Mouse (Mus musculus): ENCODE measurements around the gene Zfp398.
"Not testable (repeated sequence)": the region's sequence is repeated elsewhere in the genome, so short reads cannot be mapped to it uniquely, and the experiment has no call there.

The Zfp398 gene

DNA sequence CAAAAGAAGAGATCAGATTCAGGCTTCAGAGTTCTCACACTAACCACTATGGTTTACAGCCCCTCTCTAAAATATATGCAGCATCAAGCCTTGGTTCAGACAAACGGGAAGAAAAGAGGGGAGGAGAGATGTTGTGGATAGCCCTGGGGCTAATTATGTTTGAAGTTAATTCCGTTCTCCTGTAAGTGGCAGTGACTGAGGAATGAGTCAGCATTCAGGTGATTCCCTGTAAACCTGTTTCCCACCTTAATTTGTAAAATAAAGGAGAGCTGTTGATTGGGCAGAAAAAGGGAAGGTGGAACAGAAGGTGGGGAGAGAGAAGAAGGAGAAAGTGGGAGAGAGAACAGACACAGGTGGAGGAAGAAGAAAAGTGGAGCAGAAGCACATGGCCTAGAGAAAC, 11.2 kb upstream of the Zfp398 start:
- DNase-seq (ENCODE audit: low read depth, low spot score), result no peak

DNA sequence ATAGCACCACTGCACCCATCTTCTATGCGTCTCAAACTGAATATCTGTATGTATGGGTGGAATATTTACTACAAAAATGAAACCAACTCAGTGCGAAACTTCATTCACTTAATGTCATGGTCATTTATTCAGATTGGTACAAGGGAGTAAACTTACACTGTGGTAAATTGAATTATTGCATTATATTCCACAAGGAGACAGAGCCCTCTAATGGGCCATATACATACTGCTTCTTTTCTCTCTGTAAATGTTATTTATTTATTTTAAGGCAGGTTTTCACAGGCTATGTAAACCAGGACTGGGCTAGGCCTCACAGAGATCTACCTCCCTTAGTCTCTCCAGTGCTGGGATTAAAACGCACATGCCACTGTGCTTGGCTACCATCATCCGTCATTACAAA, 8.0 kb upstream of the Zfp398 start:
- no peak for DNase-seq (ENCODE audit: low read depth, low spot score)

DNA sequence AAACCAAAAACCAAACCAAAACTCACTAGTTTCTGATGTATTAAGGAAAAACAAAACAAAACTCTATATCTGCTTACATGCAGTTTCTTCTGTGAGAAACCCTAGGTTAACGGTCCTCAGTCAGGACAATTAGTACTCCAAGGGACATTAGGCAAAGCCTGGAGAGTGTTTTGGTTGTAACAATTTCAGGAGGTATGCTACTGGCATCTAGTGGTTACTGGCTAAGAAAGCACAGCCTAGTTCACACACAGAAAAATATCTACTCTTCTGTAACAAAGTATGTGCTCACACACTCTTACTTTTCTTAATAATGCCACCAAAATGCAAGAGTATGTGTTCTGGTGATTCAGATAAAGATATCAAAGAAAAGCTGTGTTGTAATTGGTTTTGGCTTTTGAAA, 6.5 kb upstream of the Zfp398 start:
- no peak for DNase-seq (ENCODE audit: low read depth, low spot score)

DNA sequence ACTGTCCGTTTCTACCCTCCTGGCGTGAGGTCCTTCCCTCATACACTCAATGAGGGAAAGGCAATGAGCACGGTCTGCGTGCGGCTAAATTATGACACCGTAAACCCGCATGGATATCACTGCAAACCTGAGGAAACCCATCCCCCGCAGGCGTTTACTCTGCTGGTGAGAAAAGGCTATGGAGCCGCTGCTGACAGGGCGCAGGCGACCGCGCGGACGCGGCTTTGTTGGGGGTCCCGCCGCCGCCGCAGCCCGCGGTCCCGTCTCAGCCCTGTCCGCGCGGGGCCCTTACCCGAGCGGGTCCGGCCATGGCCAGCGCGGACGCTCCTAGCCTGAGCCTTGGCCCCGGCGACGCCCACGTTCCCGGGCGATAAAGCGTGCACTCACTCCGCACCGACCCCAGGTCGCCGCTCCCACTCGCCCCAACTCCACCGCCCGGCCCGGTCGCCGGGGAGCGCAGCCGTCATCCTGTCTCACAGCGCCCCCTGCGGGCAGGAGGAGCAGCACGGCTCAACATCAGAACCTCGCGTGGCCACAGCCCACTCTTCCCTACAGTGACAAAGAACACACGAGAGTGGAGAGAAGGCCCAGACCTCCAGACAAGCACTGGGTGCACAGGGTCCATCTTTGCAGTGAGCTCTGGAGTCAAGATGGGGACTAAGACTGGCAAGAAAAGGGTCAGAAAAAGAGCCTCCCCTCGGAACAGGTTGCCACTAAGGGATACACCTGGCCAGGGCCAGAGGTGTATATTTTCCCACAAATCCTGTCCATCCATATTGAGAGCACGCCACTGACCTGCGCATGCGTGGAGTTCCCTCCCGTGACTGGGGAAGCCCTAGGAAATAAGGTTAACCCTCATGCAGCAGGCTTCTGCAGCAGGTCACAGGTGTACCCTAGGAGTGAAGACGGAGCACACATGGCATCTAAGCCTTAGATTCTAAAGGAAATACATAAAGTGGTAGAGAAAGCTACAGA, 5.1 kb upstream of the Zfp398 start, which contains the start of gene Zfp786:
Zfp786 (minus strand) TSS at position 764 of the 975 bp plus-strand sequence.
- peak; percentile 75 for DNase-seq (ENCODE audit: low read depth, low spot score)

DNA sequence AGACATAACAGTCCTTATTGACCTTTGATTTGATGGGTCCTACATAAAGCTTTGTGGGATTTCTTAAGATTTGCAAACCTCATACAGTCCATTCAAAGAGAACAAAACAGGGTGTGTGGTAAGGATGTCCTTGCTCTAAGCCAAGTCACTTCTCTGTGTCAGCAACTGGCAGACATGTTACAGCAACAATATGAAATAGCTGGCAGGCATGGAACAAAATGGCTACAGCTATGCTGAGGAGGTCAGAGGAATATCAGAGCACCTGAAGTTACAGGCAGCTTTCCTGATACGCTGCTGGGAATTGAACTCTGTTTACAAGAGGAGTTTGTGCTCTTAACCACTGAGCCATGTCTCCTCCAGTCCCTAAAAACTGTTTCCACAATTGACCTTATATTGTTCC, 3.2 kb upstream of the Zfp398 start:
- no peak for DNase-seq (ENCODE audit: low read depth, low spot score)

DNA sequence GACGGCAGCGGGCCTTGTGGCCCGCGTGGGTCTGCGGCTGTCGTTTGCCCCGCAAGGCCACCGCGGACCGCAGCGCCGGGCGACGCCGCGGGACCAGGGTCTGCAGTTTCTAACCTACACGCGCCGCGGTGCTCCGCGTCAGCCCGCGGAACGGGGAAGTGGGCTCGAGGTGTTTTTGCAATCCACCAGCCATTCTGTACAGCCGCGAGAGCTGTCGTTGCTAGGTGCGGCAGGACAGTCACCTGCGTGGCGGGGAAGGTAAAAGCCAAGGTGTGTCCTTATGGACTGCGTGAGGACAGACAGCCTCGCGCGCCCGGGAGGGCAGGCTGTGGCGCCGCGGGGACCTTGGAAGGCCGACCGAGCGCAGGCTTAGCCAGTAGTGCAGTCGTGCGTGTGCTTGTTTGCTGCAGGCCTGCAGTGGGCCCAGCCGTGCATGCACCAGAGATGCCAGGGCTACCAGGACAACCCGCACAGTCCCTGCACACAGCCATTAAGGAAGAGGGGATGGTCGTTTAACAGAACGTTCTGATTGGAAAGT, 592 bp downstream of the Zfp398 start:
- DNase-seq (ENCODE audit: low read depth, low spot score), result no peak

DNA sequence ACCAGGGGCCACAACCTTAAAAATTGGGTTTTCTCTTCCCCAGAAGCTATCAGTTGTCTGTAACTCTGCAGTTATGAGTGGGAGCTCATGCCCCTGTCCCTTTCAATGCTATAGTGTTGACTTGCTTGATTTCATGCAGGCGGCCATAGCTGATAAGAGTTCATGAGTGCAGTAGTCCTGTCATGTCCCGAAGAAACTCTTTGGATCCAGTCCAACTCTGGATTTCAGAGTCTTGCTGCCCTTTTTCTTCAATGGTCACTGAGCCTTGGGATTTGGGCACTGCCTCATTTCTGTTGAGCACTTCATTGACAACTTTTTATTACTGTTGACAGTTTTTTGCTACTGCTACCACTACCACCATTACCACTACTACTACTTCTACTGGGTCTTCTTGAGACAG, 2.2 kb downstream of the Zfp398 start:
- DNase-seq (ENCODE audit: low read depth, low spot score), result no peak

DNA sequence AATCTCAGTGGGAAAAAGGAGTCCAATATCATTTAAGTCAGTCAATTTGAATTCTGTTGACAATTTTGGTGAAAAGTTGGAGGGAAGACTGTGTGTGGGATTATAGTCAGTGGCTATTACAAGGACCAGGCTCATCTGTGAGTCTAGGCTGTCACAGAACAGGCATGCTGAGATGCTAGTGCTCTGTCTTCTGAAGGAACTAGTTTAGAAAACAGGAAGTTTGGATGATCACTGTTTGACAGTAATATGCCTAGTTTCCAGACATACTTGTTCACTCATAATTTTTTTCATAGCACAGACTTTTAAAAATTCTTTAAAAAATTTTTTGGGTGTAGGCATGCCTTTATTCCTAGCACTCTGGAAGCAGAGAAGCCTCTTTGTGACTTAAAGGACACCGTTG, 5.6 kb downstream of the Zfp398 start:
- DNase-seq (ENCODE audit: low read depth, low spot score), result no peak

DNA sequence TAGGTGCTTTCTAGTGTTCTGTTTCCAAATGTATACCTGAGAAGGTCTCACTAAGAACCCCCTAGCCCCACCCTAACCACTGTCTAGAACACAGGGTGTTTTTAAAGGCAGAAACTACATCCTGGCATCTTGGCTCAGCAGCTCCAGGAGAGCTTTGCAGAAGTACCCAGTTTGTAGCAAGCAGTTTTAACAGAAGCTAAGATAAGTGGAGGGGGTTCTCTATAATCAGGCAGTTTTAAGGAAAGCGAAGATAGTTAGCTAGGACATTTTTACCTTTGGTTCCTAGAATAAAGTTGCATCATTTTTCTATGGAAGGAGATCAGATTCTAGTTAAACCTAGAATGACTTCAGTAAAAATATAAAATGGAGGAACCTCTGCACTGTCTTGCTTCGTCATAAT, 6.4 kb downstream of the Zfp398 start:
- no peak for DNase-seq (ENCODE audit: low read depth, low spot score)

DNA sequence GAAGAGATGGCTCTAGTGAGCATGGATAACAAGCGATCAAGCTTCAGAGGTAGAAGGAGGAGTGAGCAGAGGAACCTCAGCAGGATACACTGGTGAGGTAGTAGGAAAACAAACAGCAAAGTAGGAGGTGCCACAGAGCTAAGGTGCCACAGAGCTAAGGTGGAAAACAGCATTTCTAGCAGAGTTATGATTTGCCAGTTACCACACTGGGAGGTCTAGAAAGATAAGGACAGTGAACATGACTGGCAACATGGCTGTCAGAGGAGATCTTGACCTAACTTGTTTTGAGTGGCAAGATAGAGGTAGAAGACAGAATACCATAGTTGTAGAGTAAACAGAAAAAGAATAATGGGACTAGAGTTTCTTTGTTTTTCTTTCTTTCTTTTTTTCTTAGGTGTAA, 6.9 kb downstream of the Zfp398 start:
- no peak for DNase-seq (ENCODE audit: low read depth, low spot score)

DNA sequence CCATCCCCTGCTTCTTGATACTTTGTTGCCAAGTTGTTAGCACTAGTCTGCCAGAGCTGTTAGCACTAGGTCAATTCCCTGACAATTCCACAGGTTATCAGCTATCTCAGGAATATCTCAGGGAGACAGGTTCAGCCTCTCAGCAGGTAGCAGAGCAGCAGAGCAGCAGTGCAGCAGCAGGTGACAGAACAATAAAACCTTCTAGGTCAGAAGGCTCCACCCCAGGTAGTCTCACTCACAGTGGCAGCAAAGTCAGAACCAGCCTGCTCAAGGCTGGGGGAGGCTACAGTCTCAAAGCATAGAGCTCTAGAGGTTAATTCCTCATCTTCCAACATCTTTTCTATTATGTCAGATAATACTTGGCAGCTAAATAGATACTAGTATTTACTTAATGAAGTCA, 10.3 kb downstream of the Zfp398 start:
- DNase-seq (ENCODE audit: low read depth, low spot score), result no peak

DNA sequence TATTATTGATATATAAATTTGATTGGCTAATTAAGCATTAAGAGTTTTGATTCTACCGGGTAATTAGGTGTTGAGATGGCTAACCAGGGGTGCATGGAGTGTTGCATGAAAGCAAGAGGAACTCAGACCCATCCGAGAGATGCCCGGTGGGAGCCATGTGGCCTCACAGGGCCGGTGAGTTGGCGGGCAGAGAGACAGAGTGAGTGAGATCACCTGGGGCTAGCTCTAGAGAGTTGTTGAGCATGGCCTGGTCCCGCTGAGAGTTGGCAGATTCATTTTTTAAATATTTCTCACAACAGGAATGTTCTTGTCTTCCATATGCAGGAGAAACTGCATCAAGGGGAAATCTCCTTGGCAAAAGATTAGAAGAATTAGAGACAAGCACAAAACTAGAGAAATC, 21.8 kb downstream of the Zfp398 start:
- DNase-seq (ENCODE audit: low read depth, low spot score), result no peak

DNA sequence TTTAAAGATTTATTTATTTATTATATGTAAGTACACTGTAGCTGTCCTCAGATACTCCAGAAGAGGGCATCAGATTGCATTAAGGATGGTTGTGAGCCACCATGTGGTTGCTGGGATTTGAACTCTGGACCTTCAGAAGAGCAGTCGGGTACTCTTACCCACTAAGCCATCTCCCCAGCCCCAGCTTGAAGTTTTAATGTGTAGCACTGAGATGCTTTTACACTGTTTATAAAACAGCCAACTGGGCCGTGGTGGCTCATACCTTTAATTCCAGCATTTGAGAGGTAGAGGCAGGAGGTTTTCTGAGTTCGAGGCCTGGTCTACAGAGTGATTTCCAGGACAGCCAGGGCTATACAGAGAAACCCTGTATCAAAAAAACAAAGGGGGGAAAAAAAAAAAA, 22.3 kb downstream of the Zfp398 start:
- DNase-seq (ENCODE audit: low read depth, low spot score), result not testable (repeated sequence)

DNA sequence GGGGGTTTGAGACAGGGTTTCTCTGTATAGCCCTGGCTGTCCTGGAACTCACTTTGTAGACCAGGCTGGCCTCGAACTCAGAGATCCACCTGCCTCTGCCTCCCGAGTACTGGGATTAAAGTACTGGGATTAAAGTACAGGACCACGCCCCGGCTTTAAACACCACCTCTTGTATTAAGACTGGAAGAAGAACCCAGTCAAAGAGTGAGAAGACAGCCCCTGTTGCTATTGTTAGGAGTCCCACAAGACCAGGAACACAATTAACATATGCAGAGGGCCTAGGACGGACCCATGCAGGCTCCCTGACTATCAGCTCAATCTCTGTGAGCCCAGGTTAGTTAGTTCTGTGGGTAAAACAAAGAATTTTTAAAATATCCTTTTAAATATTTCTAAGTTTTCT, 36.8 kb downstream of the Zfp398 start:
- DNase-seq (ENCODE audit: low read depth, low spot score), result no peak

DNA sequence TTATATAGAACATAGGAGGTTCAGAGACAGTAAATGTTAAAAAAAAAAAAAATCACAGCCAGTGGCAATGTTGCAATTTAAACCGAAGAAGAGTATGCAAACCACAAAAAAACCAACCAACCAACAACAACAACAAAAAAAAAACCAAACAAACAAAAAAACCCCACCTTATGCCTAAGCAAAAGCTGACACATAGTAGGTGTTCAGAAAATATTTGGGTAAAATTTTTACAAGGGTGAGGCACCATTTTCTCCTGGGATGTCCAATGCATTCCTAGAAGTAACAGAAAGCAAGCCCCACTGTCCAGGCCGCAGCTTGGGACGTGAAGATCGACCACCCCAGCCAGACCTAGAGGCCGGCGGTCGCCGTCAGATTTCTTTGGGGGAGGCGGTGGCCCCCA, 41.6 kb downstream of the Zfp398 start, which contains the start of gene Zfp282:
Zfp282 (plus strand) TSS at position 147 of the 400 bp plus-strand sequence.
- no peak for DNase-seq (ENCODE audit: low read depth, low spot score)

DNA sequence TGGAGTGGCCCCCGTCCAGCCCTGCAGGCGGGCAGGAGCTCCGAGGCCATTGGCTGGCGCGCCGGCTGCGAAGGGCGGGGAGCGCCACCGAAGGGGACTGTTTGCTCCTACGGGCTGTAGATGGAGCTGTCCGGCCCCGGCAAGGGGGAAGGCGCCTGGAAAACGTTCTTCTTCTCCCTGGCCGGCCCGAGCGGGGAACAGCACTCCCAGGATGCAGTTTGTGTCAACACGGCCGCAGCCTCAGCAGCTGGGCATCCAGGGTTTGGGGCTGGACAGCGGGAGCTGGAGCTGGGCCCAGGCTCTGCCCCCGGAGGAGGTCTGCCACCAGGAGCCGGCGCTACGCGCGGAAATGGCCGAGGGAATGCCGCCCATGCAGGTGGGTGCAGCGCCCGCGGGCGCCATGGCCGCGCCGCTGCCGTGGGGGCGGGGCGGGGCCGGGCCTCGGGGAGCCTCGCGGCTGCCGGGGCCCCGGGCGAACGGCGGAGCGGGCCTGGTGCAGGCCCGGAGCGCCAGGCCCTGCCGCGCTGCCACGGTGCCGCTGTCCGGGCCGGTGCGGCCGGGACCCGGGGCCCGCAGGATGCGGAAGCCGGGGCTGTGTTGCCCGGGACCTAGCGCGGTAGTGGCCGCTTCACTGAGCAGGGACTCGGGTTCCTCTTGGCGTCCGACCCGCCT, 42.1 kb downstream of the Zfp398 start:
- DNase-seq (ENCODE audit: low read depth, low spot score), result peak; percentile 76

DNA sequence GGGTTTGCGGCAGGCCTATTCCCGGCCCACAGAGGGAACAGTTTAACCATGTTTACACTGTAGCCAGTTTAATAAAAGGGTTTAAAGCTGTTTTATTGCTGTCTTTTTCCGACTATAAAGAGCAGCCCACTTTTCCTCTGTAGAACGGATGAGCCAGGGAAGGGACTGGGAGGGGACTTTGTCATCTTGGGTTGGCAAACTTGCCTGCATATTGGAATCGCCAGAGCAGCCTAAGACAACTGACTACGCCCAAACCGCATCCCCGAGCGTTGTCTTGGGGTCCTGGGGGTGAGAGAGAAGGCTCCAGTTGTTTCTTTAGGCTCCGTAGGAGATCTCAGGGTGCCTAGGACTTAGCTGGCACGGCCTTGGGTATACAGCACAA, 42.7 kb downstream of the Zfp398 start:
- no peak for DNase-seq (ENCODE audit: low read depth, low spot score)

DNA sequence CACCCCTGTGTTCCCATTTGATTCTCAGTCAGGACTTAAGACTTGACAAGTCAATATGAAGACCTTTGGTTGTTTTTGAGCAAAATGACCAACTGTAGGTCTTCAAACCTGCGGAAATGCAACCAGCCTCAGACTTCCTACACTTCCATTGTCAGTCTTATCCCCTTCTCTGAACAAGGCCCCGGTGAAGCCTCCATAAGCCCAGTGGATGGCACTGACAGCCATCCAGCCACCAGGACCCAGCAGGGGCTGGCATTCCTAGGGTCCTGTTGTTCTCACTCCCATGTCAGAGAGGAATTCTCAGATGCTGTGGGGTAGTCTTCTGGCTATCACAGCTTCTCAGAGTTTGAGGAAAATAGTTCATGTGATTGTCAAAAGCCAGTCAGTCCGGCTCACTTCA, 43.1 kb downstream of the Zfp398 start:
- DNase-seq (ENCODE audit: low read depth, low spot score), result no peak

DNA sequence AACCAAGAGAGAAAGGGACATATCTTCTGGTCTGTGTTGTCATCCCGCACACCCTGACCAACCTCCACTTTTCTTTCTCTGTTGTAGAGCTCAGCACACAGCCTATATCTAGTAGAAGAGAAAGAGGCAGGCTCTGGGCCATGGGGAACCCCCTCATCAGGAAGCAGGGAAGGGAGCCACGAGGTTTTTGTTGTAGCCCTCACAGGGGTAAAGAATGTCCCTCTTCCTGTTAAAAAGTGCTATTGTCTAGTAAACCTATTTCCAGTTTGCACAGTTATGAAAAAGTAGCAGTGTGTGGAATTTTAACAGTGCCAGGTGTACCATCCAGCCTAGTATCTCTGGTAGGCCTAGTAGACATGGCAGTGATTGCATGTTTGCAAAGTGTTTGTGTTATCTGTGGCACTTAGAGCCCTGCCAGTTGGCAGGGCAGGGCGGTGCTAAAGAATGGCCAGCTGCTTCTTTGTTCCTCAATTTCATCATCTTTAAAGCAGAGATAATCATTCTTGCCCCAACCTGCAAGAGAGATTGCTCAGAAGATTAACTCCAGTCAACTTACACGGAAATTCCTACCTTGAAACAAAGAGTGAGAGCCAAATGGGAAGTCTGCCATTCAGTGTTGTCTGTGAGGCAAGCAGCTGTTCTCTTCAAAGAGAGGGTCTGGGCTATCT, 43.7 kb downstream of the Zfp398 start:
- DNase-seq (ENCODE audit: low read depth, low spot score), result no peak

DNA sequence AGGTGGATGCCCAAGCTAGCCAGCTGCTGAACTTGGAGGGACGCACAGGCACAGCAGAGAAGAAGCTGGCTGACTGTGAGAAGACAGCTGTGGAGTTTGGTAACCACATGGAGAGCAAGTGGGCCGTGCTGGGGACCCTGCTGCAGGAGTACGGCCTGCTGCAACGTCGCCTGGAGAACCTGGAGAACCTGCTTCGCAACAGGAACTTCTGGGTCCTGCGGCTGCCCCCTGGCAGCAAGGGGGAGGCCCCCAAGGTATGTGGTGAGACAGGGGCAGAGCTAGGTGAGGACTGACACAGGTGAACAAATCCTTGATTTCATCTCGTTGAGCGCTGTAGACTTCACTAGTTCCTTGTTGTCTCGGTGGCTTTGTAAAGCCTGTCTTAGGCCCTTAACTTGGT, 44.7 kb downstream of the Zfp398 start:
- DNase-seq (ENCODE audit: low read depth, low spot score), result no peak

DNA sequence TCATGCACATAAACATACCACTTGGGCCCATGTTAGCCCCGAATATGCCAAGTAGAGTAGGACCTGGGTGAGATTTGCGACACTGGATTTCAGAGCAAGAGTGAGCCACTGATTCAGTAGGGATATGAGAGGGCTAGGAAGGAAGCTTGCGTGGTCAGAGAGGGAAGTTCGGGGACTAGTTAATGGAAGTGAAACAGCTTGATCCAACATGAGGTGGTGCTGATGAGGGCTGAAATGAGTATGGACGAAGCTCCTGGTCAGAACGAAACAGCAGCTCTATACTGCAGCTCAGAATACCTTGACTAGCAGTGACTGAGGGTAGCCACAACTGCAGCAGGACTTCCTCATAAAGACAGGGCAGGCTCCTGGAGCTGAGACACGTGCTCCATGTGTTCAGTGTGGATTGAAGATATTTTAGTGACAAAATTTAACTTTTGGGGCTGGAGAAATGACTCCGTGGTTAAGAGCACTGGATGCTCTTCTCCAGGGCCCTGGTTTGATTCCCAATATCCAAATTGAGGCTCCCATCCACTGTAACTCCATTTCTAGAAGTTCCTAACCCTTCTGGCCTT, 53.4 kb downstream of the Zfp398 start:
- DNase-seq (ENCODE audit: low read depth, low spot score), result no peak

DNA sequence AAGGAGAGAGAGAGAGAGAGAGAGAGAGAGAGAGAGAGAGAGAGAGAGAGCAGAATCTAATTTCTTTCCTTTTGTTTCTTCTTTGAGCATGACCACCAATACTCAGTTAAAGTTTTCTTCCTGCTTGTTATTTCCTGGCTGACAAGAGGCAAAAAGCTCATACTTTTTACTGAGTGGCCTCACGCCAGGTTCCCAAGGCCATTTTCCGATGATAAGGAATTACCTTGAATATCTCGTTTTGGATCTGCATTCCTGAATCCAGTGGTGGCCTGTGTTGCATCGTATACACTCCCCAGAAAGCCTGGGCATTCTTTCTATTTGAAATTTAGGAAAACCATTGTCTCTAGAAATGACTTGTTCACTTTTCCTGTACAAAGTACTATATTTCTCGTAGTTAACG, 64.0 kb downstream of the Zfp398 start:
- no peak for DNase-seq (ENCODE audit: low read depth, low spot score)
